Mouse (Mus musculus) left cerebral cortex, adult 9 months (tissue): ENCODE results near the gene Gm3411.
"Not testable (repeated sequence)": the region's sequence is repeated elsewhere in the genome, so short reads cannot be mapped to it uniquely, and the experiment has no call there.

Experiments used
- DNase-seq, 2 experiments: peaks; one replicate each; pipeline ENCODE4 v3.0.0; 2022; ENCODE audit warnings: low spot score in 2 of 2

Gm3411 gene

GRCm38 (mm10) chr14:6286931-6287715 lies at the start of gene Gm3411:
Gene Gm3411, minus strand, starts transcription at chr14:6287250.
- DNase-seq: peak in 1 of 2 experiments; percentile 17

GRCm38 (mm10) chr14:6304743-6305142 lies 17.7 kb upstream of the Gm3411 start, which contains the start of gene Gm21103:
Gene Gm21103, minus strand, starts transcription at chr14:6304843.
- not testable (repeated sequence) for DNase-seq

DNA sequence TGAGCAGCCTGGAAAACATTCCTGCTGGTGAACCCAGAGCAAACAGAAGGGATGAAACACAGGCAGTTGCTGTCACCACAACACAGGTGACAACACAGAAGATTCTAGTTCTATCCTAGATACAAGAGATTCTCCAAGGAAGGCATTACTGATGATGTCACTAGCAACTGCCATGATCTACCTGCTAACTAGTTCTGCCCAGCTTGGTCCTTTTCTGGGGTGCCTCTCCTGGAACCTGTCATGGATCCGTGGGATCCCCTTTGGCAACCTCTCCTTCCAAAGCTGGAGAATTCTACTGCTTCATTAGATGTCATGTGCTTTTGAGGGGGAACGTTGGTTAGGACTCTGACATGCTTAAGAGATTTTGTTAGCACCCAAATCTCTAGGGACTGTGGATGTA lies 67.9 kb downstream of the Gm3411 start, which contains the start of gene Gm21560:
Gene Gm21560 (minus strand): TSS at position 101 of the 400 bp plus-strand sequence.
- not testable (repeated sequence) for DNase-seq
